Mouse (Mus musculus) MEL (cell line): ENCODE measurements at regions not wholly inside any gene's neighbourhood (a gene's known extent, or its start where the extent isn't known, plus 50 kb on each side); places are given as distances from the start of the nearest gene placed in this dataset.

Experiments used
- DNase-seq: peaks from one replicate; pipeline ENCODE4 v3.0.0; 2011; ENCODE audit warnings: low read depth, low spot score
- H3K27ac ChIP-seq: 2 replicates; pipeline ENCODE4 v1.5.1; 2012; ENCODE audit warnings: low read depth, mild to moderate bottlenecking, control low read depth, low read length, moderate library complexity; ENCODE audit not compliant: control insufficient read depth
- H3K27me3 ChIP-seq, 2 experiments: fragments of 150-350 bp in 1 of 2; sonication (generic) in 1 of 2; 2 replicates each; pipeline ENCODE4 v1.6.1; 2012; ENCODE audit warnings: low read length in 2 of 2, mild to moderate bottlenecking in 2 of 2, improper control_type of control experiment in 1 of 2, moderate library complexity in 1 of 2; ENCODE audit not compliant: insufficient read depth in 2 of 2, control insufficient read depth in 1 of 2
- H3K36me3 ChIP-seq, 2 experiments: 2 replicates each; pipeline ENCODE4 v1.6.1; 2012 to 2014; ENCODE audit warnings: low read length in 2 of 2, improper control_type of control experiment in 1 of 2, inconsistent platforms in 1 of 2, mild to moderate bottlenecking in 1 of 2; ENCODE audit not compliant: insufficient read depth in 2 of 2, control insufficient read depth in 1 of 2
- H3K4me1 ChIP-seq, 2 experiments: fragments of 150-350 bp in 1 of 2; sonication (generic) in 1 of 2; 2 replicates each; pipeline ENCODE4 v1.6.1; 2012; ENCODE audit warnings: low read length in 2 of 2, improper control_type of control experiment in 1 of 2, mild to moderate bottlenecking in 1 of 2; ENCODE audit not compliant: insufficient read depth in 2 of 2, control insufficient read depth in 1 of 2
- H3K4me3 ChIP-seq, 2 experiments: fragments of 150-350 bp in 1 of 2; sonication (generic) in 1 of 2; 2 replicates each; pipeline ENCODE4 v1.5.1; 2012; ENCODE audit warnings: low read depth in 2 of 2, low read length in 2 of 2, mild to moderate bottlenecking in 2 of 2, moderate library complexity in 2 of 2, control low read depth in 1 of 2, improper control_type of control experiment in 1 of 2; ENCODE audit not compliant: control insufficient read depth in 1 of 2, insufficient read depth in 1 of 2
- H3K79me2 ChIP-seq: 2 replicates; pipeline ENCODE4 v1.6.1; 2012; ENCODE audit warnings: mild to moderate bottlenecking, low read length, moderate library complexity; ENCODE audit not compliant: control insufficient read depth, poor library complexity, insufficient read depth
- H3K9ac ChIP-seq: 2 replicates; pipeline ENCODE4 v1.6.1; 2012; ENCODE audit warnings: low read depth, mild to moderate bottlenecking, control low read depth, low read length, moderate library complexity; ENCODE audit not compliant: control insufficient read depth, poor library complexity, severe bottlenecking
- H3K9me3 ChIP-seq: fragments of 150-350 bp; sonication (generic); replicated peaks from 2 replicates; pipeline ENCODE4 v1.6.1; 2012; ENCODE audit warnings: mild to moderate bottlenecking, low read length, improper control_type of control experiment, moderate library complexity; ENCODE audit not compliant: insufficient read depth
- BHLHE40 ChIP-seq: IDR thresholded peaks from 2 replicates; pipeline ENCODE4 v1.6.1; 2012; ENCODE audit warnings: low read depth, mild to moderate bottlenecking, inconsistent platforms, low read length, improper control_type of control experiment, borderline replicate concordance
- CTCF ChIP-seq, 3 experiments: IDR thresholded peaks in 2 of 3; conservative IDR thresholded peaks in 1 of 3; 2 replicates each; pipeline ENCODE4 v1.5.1; 2011 to 2012; ENCODE audit warnings: low read length in 3 of 3, low read depth in 2 of 3, mild to moderate bottlenecking in 2 of 3, improper control_type of control experiment in 1 of 3, inconsistent platforms in 1 of 3, mixed read lengths in 1 of 3, moderate library complexity in 1 of 3; ENCODE audit not compliant: control insufficient read depth in 1 of 3, insufficient read depth in 1 of 3, poor library complexity in 1 of 3, severe bottlenecking in 1 of 3
- MAZ ChIP-seq: IDR thresholded peaks from 2 replicates; pipeline ENCODE4 v1.6.1; 2012; ENCODE audit warnings: low read depth, mild to moderate bottlenecking, inconsistent platforms, low read length, improper control_type of control experiment
- MEF2A ChIP-seq: IDR thresholded peaks from 2 replicates; pipeline ENCODE4 v1.6.1; 2014; ENCODE audit warnings: low read depth, mild to moderate bottlenecking, inconsistent platforms, low read length, improper control_type of control experiment; ENCODE audit not compliant: poor library complexity, insufficient replicate concordance, severe bottlenecking; ENCODE audit errors: extremely low read depth
- POLR2AphosphoS2 ChIP-seq: IDR thresholded peaks from 2 replicates; pipeline ENCODE4 v1.6.1; 2011; ENCODE audit warnings: low read length, improper control_type of control experiment
- RAD21 ChIP-seq: IDR thresholded peaks from 2 replicates; pipeline ENCODE4 v1.6.1; 2011; ENCODE audit warnings: mild to moderate bottlenecking, low read depth, low read length, improper control_type of control experiment
- SMC3 ChIP-seq: IDR thresholded peaks from 2 replicates; pipeline ENCODE4 v1.6.1; 2011; ENCODE audit warnings: low read depth, low read length, improper control_type of control experiment
- TCF12 ChIP-seq: IDR thresholded peaks from 2 replicates; pipeline ENCODE4 v1.6.1; 2014; ENCODE audit warnings: low read depth, mild to moderate bottlenecking, inconsistent platforms, low read length, improper control_type of control experiment, moderate library complexity
- UBTF ChIP-seq: IDR thresholded peaks from 2 replicates; pipeline ENCODE4 v1.6.1; 2012; ENCODE audit warnings: low read depth, mild to moderate bottlenecking, inconsistent platforms, low read length, improper control_type of control experiment, moderate library complexity, borderline replicate concordance; ENCODE audit not compliant: insufficient read depth
- ZC3H11A ChIP-seq: IDR thresholded peaks from 2 replicates; pipeline ENCODE4 v1.6.1; 2012; ENCODE audit warnings: low read depth, mild to moderate bottlenecking, inconsistent platforms, low read length, improper control_type of control experiment

- Histone ChIP-seq H3K27ac (no peak overlapping the region), H3K36me3 (no peaks in the 10 kb centered on the region), H3K4me1 (no peaks in the 10 kb centered on the region), H3K79me2 (no peaks in the 10 kb centered on the region), H3K4me3 (no peak overlapping the region), H3K27me3 (no peaks in the 10 kb centered on the region), H3K9ac (no peak overlapping the region)
- peak; percentile 44 for DNase-seq
- no peak for TF ChIP-seq BHLHE40
- no peak for TF ChIP-seq TCF12
- TF ChIP-seq UBTF = no peak
- peak; percentile 31; the same call in 1 of the 2 replicates for TF ChIP-seq ZC3H11A
- TF ChIP-seq RAD21 = peak; percentile 61
- TF ChIP-seq SMC3 = peak; percentile 40
- peak; percentile 51 to 68 (median 59) for TF ChIP-seq CTCF (IDR thresholded peaks at IDR 0.05 in 2 of 3, conservative IDR thresholded peaks at IDR 0.05 in 1 of 3; ENCODE audit: control insufficient read depth in 1 of 3, insufficient read depth in 1 of 3, low read depth in 2 of 3, low read length in 3 of 3, poor library complexity in 1 of 3, severe bottlenecking in 1 of 3)
- TF ChIP-seq, all 39 proteins: peak for 4
- H3K9me3 ChIP-seq = no peaks in the 10 kb centered on the region
Observed at GRCm38 (mm10) chr12:69093073-69093797, 65.8 kb downstream of the Rps29 start.

GRCm38 (mm10) chr12:69087928-69088609, 70.9 kb downstream of the Rps29 start:
- no peak overlapping the region for H3K9ac ChIP-seq
- DNase-seq = peak; percentile 69
- TF ChIP-seq SMC3 = peak; percentile 68
- peak; percentile 92 for TF ChIP-seq RAD21
- peak; percentile 57 for TF ChIP-seq ZC3H11A
- TF ChIP-seq MAZ = no peak
- TF ChIP-seq CTCF (IDR thresholded peaks at IDR 0.05 in 2 of 3, conservative IDR thresholded peaks at IDR 0.05 in 1 of 3; ENCODE audit: control insufficient read depth in 1 of 3, insufficient read depth in 1 of 3, low read depth in 2 of 3, low read length in 3 of 3, poor library complexity in 1 of 3, severe bottlenecking in 1 of 3) = peak; percentile 38 to 91 (median 81)
- TF ChIP-seq, all 39 proteins: peak for 4

GRCm38 (mm10) chr12:69085522-69086179, 73.3 kb downstream of the Rps29 start:
- peaks cover 2 to 3% of the 10 kb centered on the region in 2 experiments; a peak in 3 of 4 replicates for H3K27me3 ChIP-seq
- H3K4me3 ChIP-seq = no peak overlapping the region
- H3K27ac ChIP-seq = no peak overlapping the region
- H3K79me2 ChIP-seq = no peaks in the 10 kb centered on the region
- no peak overlapping the region for H3K9ac ChIP-seq
- no peaks in the 10 kb centered on the region for H3K9me3 ChIP-seq
- TF ChIP-seq POLR2AphosphoS2 (no peak), MEF2A (no peak), MAZ (no peak)
- TF ChIP-seq, all 39 proteins: peak for 0
- H3K4me1 ChIP-seq = no peaks in the 10 kb centered on the region
- DNase-seq = no peak
- H3K36me3 ChIP-seq = no peaks in the 10 kb centered on the region

More at GRCm38 (mm10) chr12:69087928-69088609, 70.9 kb downstream of the Rps29 start:
- H3K4me3 ChIP-seq = no peak overlapping the region
- no peak overlapping the region for H3K27ac ChIP-seq
- H3K4me1 ChIP-seq = no peaks in the 10 kb centered on the region
- no peaks in the 10 kb centered on the region for H3K27me3 ChIP-seq
- H3K9me3 ChIP-seq = no peaks in the 10 kb centered on the region
- H3K36me3 ChIP-seq = no peaks in the 10 kb centered on the region
- H3K79me2 ChIP-seq = no peaks in the 10 kb centered on the region
